In genomic region chr8:66476880-66477279, GRCm38 (mm10) we compare ENCODE assay signal across 36 mouse cellular contexts. TPM values are rescaled to one million over a fixed set of nuclear protein-coding genes. Genes with fewer than 3 reads are reported as not detected.
"Had no signal": no experiment of that assay in that cellular context is flagged by ENCODE, and none has a peak within 500 bp of the region (broad histone marks: within the 10 kb centered on the region; RNA-seq: fewer than 3 reads in every experiment).

No protein-coding gene starts in this region.

- H3K4me1 ChIP-seq: embryonic facial prominence, embryonic 10.5 days; embryonic facial prominence, embryonic 12.5 days; embryonic facial prominence, embryonic 13.5 days; embryonic facial prominence, embryonic 15.5 days; forebrain, embryonic 12.5 days; forebrain, embryonic 13.5 days; forebrain, embryonic 15.5 days had no signal

- DNase-seq: cerebellum, adult 2 months; cerebellum, adult 8-10 months; cerebellum, adult 9-10 months; cerebellum, adult 9-11 months; cerebellum, postnatal 10 days; cerebellum, postnatal 14 days; cerebellum, postnatal 25 days; cerebellum, postnatal 36 days; embryo, embryonic 11 days; gastrocnemius, adult 2 months; gastrocnemius, postnatal 10 days; gastrocnemius, postnatal 14 days; gastrocnemius, postnatal 25 days; gastrocnemius, postnatal 36 days; heart, adult 18-20 months; heart, adult 2 months had no signal

- H3K9ac ChIP-seq: embryonic facial prominence, embryonic 12.5 days; embryonic facial prominence, embryonic 13.5 days; embryonic facial prominence, embryonic 15.5 days; forebrain, embryonic 12.5 days; forebrain, embryonic 13.5 days; forebrain, embryonic 15.5 days had no signal

- H3K9me3 ChIP-seq: embryonic facial prominence, embryonic 10.5 days; embryonic facial prominence, embryonic 12.5 days; embryonic facial prominence, embryonic 13.5 days; embryonic facial prominence, embryonic 15.5 days; forebrain, embryonic 10.5 days; forebrain, embryonic 12.5 days; forebrain, embryonic 13.5 days; forebrain, embryonic 15.5 days had no signal

- H3K27me3 ChIP-seq: embryonic facial prominence, embryonic 12.5 days; embryonic facial prominence, embryonic 13.5 days; embryonic facial prominence, embryonic 15.5 days; forebrain, embryonic 12.5 days; forebrain, embryonic 13.5 days; forebrain, embryonic 15.5 days had no signal

- ATAC-seq: forebrain, embryonic 13.5 days; forebrain, embryonic 14.5 days; forebrain, embryonic 15.5 days; forebrain, embryonic 16.5 days had no signal

- H3K4me3 ChIP-seq: embryonic facial prominence, embryonic 10.5 days; embryonic facial prominence, embryonic 12.5 days; embryonic facial prominence, embryonic 13.5 days; embryonic facial prominence, embryonic 15.5 days; erythroblast, embryonic 14.5 days; forebrain, embryonic 10.5 days; forebrain, embryonic 12.5 days; forebrain, embryonic 13.5 days; forebrain, embryonic 15.5 days; gastrocnemius, adult 2 months; heart, adult 2 months had no signal

- H3K4me2 ChIP-seq: embryonic facial prominence, embryonic 12.5 days; embryonic facial prominence, embryonic 13.5 days; embryonic facial prominence, embryonic 15.5 days; forebrain, embryonic 12.5 days; forebrain, embryonic 13.5 days; forebrain, embryonic 15.5 days had no signal

- H3K27ac ChIP-seq: embryonic facial prominence, embryonic 10.5 days; embryonic facial prominence, embryonic 12.5 days; embryonic facial prominence, embryonic 13.5 days; embryonic facial prominence, embryonic 15.5 days; forebrain, embryonic 10.5 days; forebrain, embryonic 12.5 days; forebrain, embryonic 13.5 days; forebrain, embryonic 15.5 days; gastrocnemius, adult 2 months; heart, adult 2 months had no signal

RNA-seq across cellular contexts. Expression of gene Tktl2, which starts 34.7 kb away (rescaled TPM):
- total RNA-seq: common myeloid progenitor, adult 5-6 weeks; gastrocnemius, adult 18-20 months; gastrocnemius, adult 2 months; gastrocnemius, adult 8-10 months; gastrocnemius, postnatal 10 days; gastrocnemius, postnatal 14 days; gastrocnemius, postnatal 25 days; gastrocnemius, postnatal 36 days; gastrocnemius, postnatal 4 days; heart, adult 18-20 months; heart, adult 2 months; heart, adult 8-10 months had no signal
- polyA plus RNA-seq: embryonic facial prominence, embryonic 10.5 days; embryonic facial prominence, embryonic 11.5 days; embryonic facial prominence, embryonic 12.5 days; embryonic facial prominence, embryonic 13.5 days; embryonic facial prominence, embryonic 14.5 days; embryonic facial prominence, embryonic 15.5 days; erythroblast, embryonic 14.5 days; forebrain, embryonic 10.5 days; forebrain, embryonic 11.5 days; forebrain, embryonic 12.5 days; forebrain, embryonic 14.5 days; forebrain, embryonic 15.5 days; gonadal fat pad, adult 2 months; heart, adult 2 months had no signal
